Mouse (Mus musculus): ENCODE results near the gene Gm5767.

The Gm5767 gene

GRCm38 (mm10) chr16:8670041-8671035, 10.2 kb upstream of the Gm5767 start:
- DNase-seq (ENCODE audit: low spot score) = peak; percentile 50

DNA sequence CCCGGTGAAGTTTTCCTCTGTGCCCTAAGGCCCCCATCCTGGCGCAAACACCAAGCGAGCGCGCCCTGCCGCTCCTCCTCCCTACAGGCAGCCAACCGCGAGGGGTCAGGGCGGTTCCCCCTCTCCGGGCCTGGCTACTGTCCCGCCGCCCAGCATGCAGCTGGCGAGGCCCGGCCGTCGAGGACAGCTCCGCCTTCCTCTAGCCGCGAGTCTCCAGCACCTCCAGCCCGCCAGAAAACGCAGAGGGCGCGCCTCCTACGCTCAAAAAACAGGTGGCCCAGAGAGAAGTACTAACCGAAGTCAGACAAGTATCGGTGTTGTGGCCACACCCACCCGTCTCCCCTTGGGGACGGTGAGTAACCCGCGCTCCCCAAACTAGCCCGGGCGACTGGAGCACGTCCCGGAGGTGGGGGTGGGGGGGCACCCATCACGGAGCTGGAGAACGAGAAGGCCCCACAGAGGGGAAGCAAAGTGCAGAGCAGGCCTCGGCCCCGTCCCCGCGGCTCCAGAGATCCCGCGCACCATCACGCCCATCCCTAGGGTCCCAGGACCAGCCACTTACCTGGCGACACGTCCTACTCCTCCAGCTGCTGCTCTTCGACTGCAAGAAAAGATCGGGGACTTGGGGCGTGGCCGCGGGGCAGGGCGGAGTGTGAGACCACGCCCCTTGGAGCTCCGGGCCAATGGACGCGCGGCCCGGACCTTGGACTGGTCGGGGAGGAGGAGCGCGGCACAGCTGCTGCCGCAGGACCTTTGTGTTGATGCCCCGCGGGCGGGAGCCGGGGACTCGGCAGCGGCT, 8.8 kb upstream of the Gm5767 start, which contains the start of gene Carhsp1:
TSS of gene Carhsp1 (minus strand) at position 605 of the 799 bp plus-strand sequence.
- DNase-seq (ENCODE audit: low spot score) = peak; percentile 96

DNA sequence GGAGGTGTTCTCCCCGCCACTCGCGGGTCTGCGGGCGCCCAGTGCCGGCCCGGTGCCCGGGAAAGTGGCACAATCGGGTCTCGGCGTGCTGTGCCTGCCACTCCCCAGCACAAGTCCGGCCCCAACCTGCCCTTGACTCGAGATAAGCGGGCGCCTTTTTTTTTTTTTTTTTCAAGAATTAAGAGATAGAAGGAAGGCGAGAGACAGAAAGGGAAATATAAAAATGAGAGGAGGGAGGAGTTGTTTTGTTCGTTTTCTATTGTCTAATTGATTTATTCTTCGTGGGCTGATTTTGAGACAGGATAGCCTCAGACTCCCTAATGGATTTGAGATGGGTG, 8.3 kb upstream of the Gm5767 start:
- DNase-seq (ENCODE audit: low spot score) = no peak

DNA sequence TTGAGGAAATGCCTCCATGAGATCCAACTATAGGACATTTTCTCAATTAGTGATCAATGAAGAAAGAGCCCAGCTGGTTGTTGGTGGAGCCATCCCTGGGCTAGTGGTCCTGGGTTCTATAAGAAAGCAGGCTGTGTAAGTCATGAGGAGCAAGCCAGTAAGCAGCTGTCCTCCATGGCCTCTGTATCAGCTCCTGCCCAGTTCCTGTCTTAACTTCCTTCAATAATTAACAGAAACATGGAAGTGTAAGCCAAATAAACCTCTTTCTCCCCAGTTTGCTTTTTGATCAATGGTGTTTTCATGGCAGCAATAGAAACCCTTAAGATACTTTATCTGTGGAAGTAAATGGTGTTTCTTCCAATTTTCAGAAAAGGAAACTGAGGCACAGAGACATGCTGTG, 7.8 kb upstream of the Gm5767 start:
- no peak for DNase-seq (ENCODE audit: low spot score)

DNA sequence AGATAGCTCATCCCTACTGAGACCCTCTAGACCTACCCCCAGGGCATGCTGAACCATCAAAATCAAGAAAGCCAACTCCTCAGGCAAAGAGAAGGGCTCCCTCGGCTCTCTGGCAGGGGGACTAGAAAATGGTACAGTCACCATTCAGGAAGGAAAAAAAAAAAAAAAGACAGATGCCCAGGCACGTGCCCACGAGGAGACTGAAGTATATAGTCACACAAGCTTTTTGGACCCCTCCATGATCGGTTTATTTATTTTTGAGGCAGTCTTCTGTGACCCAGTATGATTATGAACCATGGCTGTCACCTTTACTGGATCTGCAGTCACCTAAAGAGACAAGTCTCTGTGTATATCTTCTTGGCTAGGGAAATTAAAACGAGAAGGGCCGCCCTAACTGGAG, 7.2 kb upstream of the Gm5767 start:
- DNase-seq (ENCODE audit: low spot score) = no peak

- peak; percentile 53 for DNase-seq (ENCODE audit: low spot score)
Observed at GRCm38 (mm10) chr16:8674165-8674564, 6.4 kb upstream of the Gm5767 start.

DNA sequence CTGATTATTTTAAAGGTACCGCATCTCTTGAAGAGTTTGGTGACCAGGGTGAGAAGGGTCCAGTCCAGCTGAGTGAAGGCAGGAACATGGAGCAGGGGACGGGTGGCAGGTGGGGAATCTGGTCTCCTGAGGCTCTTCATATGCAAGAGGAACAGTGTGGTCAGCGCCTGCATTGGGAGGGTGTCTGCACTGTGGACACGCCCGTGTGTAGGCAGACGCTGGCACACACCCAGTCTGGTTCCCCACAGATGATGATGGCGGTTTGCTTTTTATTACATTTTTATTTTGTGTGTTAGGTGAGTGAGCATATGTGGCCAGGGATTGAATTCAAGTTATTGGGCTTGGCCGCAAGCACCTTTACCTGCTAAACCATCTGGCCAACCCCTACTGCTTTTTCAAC, 5.0 kb upstream of the Gm5767 start:
- no peak for DNase-seq (ENCODE audit: low spot score)

DNA sequence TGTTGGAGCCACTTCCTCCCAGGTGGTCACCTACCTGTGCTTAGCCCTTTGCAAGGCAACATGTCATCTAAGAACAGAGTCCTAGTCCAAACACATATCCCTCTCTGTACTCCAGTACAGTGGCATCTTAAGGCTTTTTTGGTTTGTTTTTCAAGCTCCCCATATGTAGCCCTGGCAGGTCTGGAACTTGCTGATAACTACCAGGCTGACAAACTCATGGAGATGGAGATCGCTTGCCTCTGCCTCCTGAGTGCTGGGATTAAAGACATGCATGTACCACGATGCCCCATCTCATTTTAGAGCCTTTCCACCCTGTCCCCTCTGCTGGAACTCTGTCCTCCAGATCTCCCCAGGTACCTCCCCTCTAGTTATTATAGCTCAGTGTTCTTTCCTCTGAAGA, 4.3 kb upstream of the Gm5767 start:
- DNase-seq (ENCODE audit: low spot score) = no peak

GRCm38 (mm10) chr16:8676800-8677199, 3.8 kb upstream of the Gm5767 start:
- no peak for DNase-seq (ENCODE audit: low spot score)

GRCm38 (mm10) chr16:8678035-8678434, 2.5 kb upstream of the Gm5767 start:
- DNase-seq (ENCODE audit: low spot score) = no peak

DNA sequence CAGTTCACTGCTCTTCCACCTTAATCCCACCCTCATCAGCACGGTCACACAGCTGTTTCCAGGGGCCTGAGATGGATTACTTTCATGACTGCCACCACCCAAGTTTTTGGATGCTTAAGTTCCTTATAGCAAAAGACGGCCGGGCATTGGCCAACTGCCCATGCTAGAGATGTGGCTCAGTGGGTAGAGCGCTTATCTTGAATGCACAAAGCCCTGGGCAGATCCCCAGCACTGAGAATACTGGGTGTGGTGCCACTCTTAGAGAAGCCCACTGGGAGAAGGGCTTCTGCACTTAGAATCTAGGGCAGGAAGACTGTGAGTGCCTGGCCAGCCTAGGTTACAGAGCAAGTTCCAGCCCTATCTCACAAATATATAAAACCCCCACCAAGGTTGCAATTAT, 1.9 kb upstream of the Gm5767 start:
- no peak for DNase-seq (ENCODE audit: low spot score)

DNA sequence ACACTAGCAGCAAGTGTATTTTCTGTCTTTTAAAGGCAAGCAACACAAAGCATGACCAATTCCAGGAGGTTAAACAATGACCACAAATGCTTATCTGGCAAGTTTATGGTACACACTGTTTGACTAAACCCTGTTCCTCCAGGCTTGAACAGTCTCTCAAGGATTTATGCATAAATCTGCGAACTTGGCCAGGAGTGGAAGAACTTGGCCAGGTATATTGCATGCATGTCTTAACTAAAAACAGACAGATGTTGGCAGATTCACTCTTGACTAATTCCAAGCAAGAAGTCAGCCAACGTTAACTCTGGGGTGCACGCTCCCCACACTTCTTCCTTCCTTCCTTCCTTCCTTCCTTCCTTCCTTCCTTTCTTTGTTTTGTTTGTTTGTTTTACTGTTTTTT, 790 bp upstream of the Gm5767 start:
- no peak for DNase-seq (ENCODE audit: low spot score)

- no peak for DNase-seq (ENCODE audit: low spot score)
Observed at GRCm38 (mm10) chr16:8685087-8685486, 4.5 kb downstream of the Gm5767 start.

GRCm38 (mm10) chr16:8686121-8686870, 5.7 kb downstream of the Gm5767 start:
- DNase-seq (ENCODE audit: low spot score) = no peak

DNA sequence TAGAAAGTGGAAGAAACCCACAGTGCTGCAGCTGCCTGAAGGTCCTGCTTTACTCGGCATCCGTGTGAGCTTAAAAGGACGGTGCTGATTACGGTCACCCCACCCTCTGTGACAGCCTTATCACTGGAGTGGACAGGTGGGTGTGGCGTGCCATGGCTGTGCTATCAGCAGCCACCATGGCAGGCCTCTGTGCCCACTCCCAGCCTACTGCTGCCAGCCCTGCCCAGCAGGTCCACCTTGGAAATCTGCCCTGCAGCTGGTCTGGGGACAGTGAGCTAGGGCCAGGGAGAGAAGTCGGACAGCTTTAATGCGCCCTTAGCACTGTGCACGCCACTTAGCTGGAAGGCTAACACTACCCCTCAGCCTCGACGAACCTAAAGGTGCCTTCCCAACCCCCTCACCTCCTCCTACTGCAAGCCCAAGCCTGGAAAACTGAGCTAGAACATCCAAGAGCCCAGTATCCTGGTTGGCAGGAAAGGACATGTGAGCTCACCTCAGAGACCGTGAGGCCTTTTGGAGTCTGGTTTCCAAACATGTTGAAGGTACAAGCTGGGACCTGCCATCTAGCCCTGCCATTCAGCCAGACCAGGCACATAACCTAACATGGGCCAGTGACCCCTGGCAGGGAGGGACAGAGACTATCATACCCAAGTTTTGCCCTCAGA, 6.4 kb downstream of the Gm5767 start:
- no peak for DNase-seq (ENCODE audit: low spot score)

DNA sequence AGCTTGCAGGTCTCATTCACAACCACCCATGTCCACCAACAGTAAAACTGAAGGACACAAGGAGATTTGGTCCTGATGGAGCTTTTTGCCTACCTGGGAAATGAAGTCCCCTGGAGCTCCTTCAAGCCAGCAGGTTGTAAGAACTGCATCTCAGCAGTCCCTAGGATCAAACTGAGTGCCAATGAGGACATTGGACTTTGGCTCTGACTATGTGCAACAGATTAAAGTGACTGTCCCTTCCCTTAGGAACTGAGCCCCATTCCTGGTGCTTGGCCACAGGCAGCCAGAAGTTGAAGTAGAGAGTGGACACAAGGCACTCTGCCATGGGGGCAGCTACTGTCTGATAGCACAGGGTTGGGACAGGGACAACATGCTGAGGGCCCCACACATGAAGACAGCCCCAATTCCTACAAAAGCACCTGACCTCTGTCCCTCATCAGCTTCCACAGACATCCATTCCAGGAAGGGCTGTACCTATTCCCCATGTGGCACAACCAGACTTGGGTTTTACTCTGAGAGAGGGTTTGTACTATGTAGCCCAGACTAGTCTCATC, 7.1 kb downstream of the Gm5767 start:
- no peak for DNase-seq (ENCODE audit: low spot score)

GRCm38 (mm10) chr16:8689979-8690656, 9.5 kb downstream of the Gm5767 start:
- DNase-seq (ENCODE audit: low spot score) = no peak

DNA sequence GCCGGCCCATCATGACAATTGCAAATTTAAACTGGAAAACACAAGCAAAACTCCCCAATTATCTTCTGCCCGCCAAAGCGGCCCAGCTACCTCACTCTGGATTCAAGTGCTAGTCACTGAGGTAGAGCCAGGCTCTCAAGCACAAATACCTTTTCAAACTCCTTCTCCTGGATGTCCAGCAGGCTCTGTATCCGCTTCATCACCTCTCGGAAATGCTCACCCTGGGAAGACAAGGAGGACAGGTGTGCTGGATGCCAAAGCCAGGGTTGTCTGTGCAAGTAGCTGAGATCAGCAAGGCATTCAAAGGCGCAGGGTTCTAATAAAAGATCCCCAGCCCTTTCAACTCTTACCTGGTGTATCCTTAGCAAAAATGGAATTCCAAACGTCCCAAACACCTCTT, 10.6 kb downstream of the Gm5767 start:
- no peak for DNase-seq (ENCODE audit: low spot score)

GRCm38 (mm10) chr16:8699556-8699955, 19.0 kb downstream of the Gm5767 start:
- no peak for DNase-seq (ENCODE audit: low spot score)

DNA sequence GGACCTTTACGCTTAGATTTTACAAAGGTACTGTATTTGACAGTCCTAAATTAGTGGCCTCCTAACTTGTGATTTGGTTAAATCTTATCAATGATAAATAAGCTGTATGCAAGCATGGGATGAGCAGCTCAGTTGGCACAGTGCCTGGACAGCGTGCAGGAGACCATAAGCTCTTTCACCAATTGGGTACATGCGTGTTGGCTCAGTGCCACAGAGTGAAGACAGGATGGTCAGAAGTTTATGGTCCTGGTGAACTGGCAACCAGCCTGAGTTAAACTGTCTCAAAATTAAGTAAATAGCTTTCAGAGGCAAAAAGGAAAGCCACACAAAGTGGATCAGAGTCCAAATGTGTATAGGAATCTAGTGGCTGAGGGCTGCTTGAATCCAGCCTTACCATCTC, 20.0 kb downstream of the Gm5767 start:
- DNase-seq (ENCODE audit: low spot score) = no peak

GRCm38 (mm10) chr16:8711998-8712397, 31.4 kb downstream of the Gm5767 start:
- DNase-seq (ENCODE audit: low spot score) = no peak
